Mouse (Mus musculus) heart, postnatal 0 days (tissue): ENCODE results near the gene Cutal. TPM values are rescaled to one million over a fixed set of nuclear protein-coding genes. Genes with fewer than 3 reads are reported as not detected.

Source experiments
- ATAC-seq: fragments of 200-750 bp; cut with Nextera tagmentation; 2 replicates; pipeline ENCODE4 v1.8.0; 2017; ENCODE audit warnings: low read depth, moderate number of reproducible peaks, moderate library complexity; ENCODE audit not compliant: insufficient read depth
- DNase-seq: peaks from one replicate; pipeline ENCODE4 v3.0.0-alpha.2; 2016; ENCODE audit warnings: low spot score
- H3K27ac ChIP-seq: fragments of 300-500 bp; sonication (generic); 2 replicates; pipeline ENCODE4 v1.5.1; 2014; ENCODE audit warnings: low read depth, mild to moderate bottlenecking
- H3K27me3 ChIP-seq: fragments of 300-500 bp; sonication (generic); 2 replicates; pipeline ENCODE4 v1.6.1; 2014; ENCODE audit warnings: low read length, mixed read lengths; ENCODE audit not compliant: control insufficient read depth, insufficient read depth
- H3K36me3 ChIP-seq: fragments of 300-500 bp; sonication (generic); replicated peaks from 2 replicates; pipeline ENCODE4 v1.6.1; 2014; ENCODE audit warnings: low read length, mixed read lengths; ENCODE audit not compliant: control insufficient read depth, insufficient read depth
- H3K4me1 ChIP-seq: fragments of 300-500 bp; sonication (generic); 2 replicates; pipeline ENCODE4 v1.6.1; 2014; ENCODE audit warnings: antibody characterized with exemption; ENCODE audit not compliant: control insufficient read depth, insufficient read depth
- H3K4me2 ChIP-seq: fragments of 300-500 bp; sonication (generic); 2 replicates; pipeline ENCODE4 v1.6.1; 2014; ENCODE audit warnings: low read depth, mild to moderate bottlenecking, low read length, moderate library complexity
- H3K4me3 ChIP-seq: fragments of 300-500 bp; sonication (generic); 2 replicates; pipeline ENCODE4 v1.5.1; 2014; ENCODE audit warnings: low read depth, low read length
- H3K9ac ChIP-seq: fragments of 300-500 bp; sonication (generic); replicated peaks from 2 replicates; pipeline ENCODE4 v1.6.1; 2014; ENCODE audit warnings: low read depth, low read length, mixed read lengths
- H3K9me3 ChIP-seq: fragments of 300-500 bp; sonication (generic); replicated peaks from 2 replicates; pipeline ENCODE4 v1.6.1; 2016; ENCODE audit warnings: low read length; ENCODE audit not compliant: control insufficient read depth
- CTCF ChIP-seq: IDR thresholded peaks from 2 replicates; pipeline ENCODE4 v1.5.1; 2016; ENCODE audit warnings: antibody characterized with exemption, control low read depth, low read depth
- EP300 ChIP-seq: IDR thresholded peaks from 2 replicates; pipeline ENCODE4 v1.6.1; 2016; ENCODE audit warnings: antibody characterized with exemption, low read depth
- WGBS: fragments of 180-500 bp; shearing (Covaris S2); extraction: QIAGEN DNeasy Blood & Tissue Kit; methylation state at CpG from one replicate; pipeline ENCODE4 v1.1.7; 2014; 5-methylcytosine and 5-hydroxymethylcytosine counted together
- polyA plus RNA-seq: library from polyadenylated mRNA; unstranded; fragments of >200 nt; fragmentation: Nextera tagmentation; extraction: Ambion mirVana; gene quantifications from 2 replicates; pipeline ENCODE4 v1.2.1, GENCODE M21; 2015
- total RNA-seq: library from RNA; depleted of rRNA; stranded (reverse); fragments of >200 nt; gene quantifications from 2 replicates; pipeline ENCODE4 v1.2.3, GENCODE M21; 2014; ENCODE audit warnings: low replicate concordance

Gene Cutal
- total and polyA plus RNA-seq, 2 experiments from 2014 or later, result 0.19 to 0.25 TPM

DNA sequence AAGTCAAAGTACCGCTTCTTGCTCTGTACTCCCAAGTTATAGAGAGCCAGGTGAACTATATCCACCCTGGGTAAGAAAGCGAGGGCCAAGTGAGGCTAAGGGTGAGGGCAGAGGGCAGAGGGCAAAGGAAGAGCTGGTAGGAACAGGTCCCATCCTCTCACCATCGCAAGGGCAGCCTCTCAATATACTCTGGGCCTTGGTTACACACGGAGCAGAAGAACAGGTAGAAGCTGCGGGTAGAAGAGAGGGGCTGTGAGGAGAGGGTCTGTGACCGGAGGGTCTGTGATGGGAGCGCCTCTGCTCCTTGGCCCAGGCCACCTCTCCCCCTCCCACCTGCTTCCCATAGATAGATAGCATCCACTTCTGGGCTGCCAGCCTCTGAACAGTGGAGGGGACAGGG, 29.0 kb downstream of the Cutal start:
- Histone ChIP-seq H3K27ac (no peak overlapping the region), H3K9ac (no peak overlapping the region), H3K36me3 (no peaks in the 10 kb centered on the region; the same call in 1 of the 2 replicates), H3K9me3 (no peaks in the 10 kb centered on the region), H3K27me3 (no peaks in the 10 kb centered on the region), H3K4me2 (no peak overlapping the region), H3K4me3 (no peak overlapping the region), H3K4me1 (peaks cover 11% of the 10 kb centered on the region)
- TF ChIP-seq EP300 (no peak), CTCF (no peak)
- WGBS, result 75% methylated on average over 7 of the region's 7 CpGs
- DNase-seq (no peak), ATAC-seq (no peak)

DNA sequence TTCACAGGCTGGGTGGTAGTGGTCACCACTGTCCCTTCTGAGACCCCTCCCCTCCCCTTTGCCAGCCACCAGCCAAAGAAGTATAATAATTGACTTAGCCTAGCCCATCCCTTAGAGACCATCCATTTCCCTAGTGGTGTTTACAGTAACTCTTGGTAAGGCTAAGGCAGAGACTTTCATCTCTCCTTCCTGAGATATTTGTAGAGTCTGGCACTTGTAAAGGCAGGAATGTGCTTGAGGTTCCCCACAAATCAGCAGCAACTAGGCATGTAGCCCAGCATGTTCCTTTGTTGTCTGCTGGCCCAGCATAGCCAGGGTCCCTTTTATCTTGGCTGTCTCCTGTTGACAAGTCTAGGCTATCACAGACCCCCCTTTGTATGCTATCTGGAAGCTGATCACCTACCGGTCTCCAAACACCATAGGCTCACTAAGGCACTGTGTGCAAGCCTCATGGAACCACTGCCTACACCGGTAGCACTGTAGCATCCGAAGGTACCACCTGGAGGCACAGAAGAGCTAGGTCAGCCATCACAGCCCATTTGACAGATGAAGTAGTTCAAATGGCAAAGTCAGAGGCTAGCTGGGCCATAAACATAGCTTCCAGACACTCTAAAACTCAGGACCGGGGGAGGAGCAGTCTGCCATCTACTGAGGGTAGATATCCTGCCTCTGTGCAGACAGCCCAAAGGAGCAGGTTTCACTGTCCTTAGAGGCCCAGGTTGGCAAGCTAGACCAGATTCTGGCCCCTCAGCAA, 29.6 kb downstream of the Cutal start:
- Histone ChIP-seq H3K9me3 (no peaks in the 10 kb centered on the region), H3K4me1 (peaks cover 11% of the 10 kb centered on the region), H3K4me3 (no peak overlapping the region), H3K36me3 (no peaks in the 10 kb centered on the region; the same call in 1 of the 2 replicates), H3K27ac (peak overlapping the region; percentile 39; the same call in 1 of the 2 replicates), H3K27me3 (no peaks in the 10 kb centered on the region), H3K4me2 (no peak overlapping the region), H3K9ac (no peak overlapping the region)
- 64% methylated on average over 4 of the region's 4 CpGs for WGBS
- DNase-seq, result no peak
- no peak for ATAC-seq
- TF ChIP-seq CTCF (no peak), EP300 (no peak)

DNA sequence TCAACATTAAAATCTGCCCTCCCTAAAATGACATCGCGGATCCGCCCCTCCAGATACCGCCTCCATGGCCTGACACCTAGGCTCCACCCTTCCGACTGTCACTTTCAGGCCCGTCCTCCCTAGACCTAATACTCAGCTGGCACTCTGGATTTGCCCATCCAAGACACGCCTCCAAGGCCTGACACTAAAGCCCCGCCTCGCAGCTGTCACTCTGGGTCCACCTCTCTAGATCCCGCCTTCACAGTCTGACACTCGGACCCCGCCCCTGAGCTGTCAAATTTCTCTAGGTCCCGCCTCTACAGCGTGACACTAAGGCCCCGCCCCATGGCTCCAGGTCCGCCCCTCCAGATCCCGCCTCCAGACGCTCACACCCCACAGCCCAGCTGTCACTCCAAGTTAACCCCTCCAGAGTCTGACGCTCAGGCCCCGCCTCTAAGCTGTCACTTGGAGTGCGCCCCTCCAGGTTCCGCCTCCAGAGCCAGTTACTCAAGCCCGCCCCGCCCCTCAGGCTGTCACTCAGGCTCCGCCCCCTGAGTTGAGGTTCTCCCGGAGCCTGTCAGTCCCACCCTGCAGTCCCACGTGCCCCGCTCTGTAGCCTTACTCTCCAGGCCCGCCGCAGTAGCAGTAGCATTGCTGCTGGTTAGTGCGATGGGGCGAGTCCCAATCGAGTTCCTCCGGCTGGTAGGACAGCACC, 30.8 kb downstream of the Cutal start:
- Histone ChIP-seq H3K27me3 (no peaks in the 10 kb centered on the region), H3K4me1 (peaks cover 11% of the 10 kb centered on the region), H3K9me3 (no peaks in the 10 kb centered on the region), H3K4me3 (peak overlapping the region; percentile 31), H3K36me3 (no peaks in the 10 kb centered on the region), H3K9ac (0 out of 2 replicates have a peak overlapping the region, but pooled peaks have one; percentile 11), H3K4me2 (peak overlapping the region; percentile 63), H3K27ac (peak overlapping the region; percentile 52)
- ATAC-seq (peak; percentile 96), DNase-seq (peak; percentile 99)
- TF ChIP-seq EP300 (no peak), CTCF (no peak)
- WGBS, result 1% methylated on average over 34 of the region's 34 CpGs

DNA sequence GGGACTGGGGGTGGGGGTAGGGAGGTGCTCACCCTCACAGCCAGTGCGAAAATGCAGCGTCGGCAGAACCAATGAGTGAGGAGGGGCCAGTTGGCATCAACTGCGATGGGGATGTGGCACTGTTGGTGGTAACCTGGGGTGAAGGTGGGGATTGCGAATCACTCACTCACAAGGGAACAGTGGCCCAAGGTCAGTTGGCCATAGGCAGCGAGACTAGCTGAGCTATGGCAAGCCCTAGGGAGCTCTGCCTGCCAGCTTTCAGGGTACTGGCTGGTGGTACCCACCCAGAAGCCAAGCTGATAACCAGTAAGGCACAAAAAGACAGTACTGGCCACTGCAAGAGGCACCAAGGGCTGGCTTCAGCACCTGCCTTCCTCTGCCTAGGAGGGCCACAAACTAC, 32.2 kb downstream of the Cutal start:
- H3K9ac ChIP-seq, result no peak overlapping the region
- ATAC-seq, result no peak
- H3K36me3 ChIP-seq, result no peaks in the 10 kb centered on the region
- TF ChIP-seq CTCF, result no peak
- no peak overlapping the region for H3K4me3 ChIP-seq
- 72% methylated on average over 6 of the region's 6 CpGs for WGBS
- no peak overlapping the region for H3K4me2 ChIP-seq
- DNase-seq, result no peak
- no peaks in the 10 kb centered on the region for H3K27me3 ChIP-seq
- H3K4me1 ChIP-seq, result peaks cover 11% of the 10 kb centered on the region
- no peak overlapping the region for H3K27ac ChIP-seq
- H3K9me3 ChIP-seq, result no peaks in the 10 kb centered on the region

DNA sequence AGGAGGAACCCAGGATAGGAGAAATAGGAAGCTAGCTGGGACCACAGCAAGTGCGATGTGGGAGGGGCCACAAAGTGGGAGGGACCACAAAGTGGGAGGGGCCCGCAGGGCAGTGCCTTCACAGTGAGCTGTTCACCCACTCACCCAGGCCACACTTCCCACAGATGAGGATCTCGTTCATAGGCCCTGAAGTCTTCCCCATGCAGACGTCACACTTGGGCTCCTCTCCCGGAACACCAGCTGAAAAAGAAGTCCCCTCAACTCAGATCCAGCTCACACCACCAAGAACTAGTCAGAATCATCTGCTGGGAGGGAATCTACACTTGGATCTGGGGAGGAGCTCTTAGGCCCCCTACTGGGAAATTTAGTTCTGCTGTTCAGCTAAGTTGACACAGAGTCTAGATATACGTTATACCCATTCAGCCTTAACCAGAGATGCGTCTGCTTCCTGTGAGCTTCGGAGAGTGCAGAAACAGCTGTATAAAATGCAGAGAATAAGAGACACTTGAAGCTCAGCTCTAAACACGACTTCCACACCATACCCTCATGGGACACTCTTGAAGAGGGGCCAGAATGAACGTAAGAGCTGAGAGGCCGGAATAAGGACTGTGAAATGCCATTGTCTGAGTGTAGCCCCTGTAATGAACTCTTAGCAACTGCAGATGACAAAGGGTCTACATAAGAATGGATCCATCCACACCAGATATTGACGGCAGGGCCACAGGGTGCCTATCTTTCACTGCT, 32.8 kb downstream of the Cutal start:
- H3K9ac ChIP-seq, result no peak overlapping the region
- no peak for DNase-seq
- 48% methylated on average over 12 of the region's 12 CpGs for WGBS

More for the DNA sequence above, 32.8 kb downstream of the Cutal start:
- H3K4me3 ChIP-seq, result no peak overlapping the region
- H3K27ac ChIP-seq, result no peak overlapping the region
- no peaks in the 10 kb centered on the region for H3K36me3 ChIP-seq
- no peak for ATAC-seq
- H3K9me3 ChIP-seq, result no peaks in the 10 kb centered on the region
- H3K4me1 ChIP-seq, result peaks cover 11% of the 10 kb centered on the region
- no peak overlapping the region for H3K4me2 ChIP-seq
- TF ChIP-seq EP300, result no peak
- TF ChIP-seq CTCF, result no peak
- no peaks in the 10 kb centered on the region for H3K27me3 ChIP-seq
